Mouse (Mus musculus): Measurements from ENCODE around the gene Auts2.

Gene Auts2

DNA sequence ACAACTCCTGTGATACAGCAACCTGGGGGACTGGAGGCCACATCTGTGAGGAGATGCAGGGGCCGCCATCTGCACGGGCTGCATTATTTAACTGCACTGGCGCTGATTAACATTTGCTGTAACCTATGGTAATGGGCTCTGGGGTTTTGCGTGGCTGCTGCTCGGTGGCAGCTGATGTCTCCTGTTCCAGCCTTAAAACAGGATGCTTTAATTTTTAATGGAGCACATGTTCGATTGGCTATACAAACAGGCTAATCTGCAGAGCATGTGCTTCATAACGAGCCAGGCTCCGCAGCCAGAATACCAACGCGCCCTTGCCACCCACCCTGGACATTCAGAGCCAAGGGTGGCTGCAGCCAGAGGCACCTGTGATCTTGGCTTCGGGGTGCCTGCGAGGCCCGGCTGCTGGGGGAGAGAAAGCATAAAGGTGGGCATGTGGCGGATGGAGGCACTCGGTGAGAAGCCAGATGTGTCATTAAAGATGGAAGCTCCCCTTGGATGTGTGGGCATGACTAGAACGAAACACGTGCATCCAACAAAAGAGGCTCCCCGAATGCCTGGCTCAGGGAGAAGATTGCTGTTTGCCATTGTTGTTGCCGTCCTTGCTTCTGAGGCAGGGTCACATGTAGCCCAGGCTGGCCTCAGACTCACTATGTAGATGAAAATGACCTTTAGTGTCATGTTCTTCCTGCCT, 884.2 kb downstream of the Auts2 start:
- no peak for DNase-seq (ENCODE audit: low spot score)

DNA sequence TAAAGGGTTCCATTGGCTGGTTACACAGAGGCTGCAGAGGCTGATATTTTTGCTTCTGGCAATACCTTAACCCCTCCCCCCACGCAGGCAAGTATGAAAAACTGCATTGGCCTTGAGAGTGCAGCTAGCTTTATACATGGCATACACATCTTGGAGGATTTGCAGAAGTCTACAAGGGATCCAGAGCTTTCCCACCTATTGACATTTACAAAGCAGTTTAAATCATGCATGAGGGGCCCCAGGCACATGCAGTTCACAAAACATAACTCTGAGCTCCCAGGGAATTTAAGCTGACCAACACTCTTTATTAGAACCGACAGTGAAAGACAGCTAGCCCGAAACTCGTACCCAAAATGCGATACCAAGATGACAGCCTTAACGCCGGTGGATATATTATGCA, 888.9 kb downstream of the Auts2 start:
- DNase-seq (ENCODE audit: low spot score), result no peak

DNA sequence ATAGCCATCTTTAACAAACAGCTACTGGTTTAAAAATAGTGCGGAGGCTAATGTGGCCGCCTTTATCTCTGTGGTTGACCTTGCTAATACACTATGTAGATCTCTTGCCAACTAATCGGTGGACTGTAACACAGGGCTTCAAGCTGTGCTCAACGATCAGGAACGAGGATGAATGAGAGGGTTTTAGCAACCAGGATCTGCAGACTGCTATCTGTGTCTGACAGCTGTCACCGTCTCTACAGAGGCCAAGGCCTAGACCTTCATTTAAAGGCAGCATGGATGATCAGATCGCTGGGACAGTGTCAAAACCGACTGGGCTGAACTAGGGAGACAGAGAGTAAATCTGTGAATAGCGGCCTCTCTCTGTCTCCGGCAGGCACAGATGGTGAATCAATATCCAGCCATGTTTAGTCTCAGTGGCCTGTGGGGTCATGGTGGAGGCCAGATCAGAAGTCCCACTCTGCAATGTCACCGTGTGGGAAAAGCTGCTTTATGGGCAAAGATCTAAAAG, 892.7 kb downstream of the Auts2 start:
- DNase-seq (ENCODE audit: low spot score), result no peak

DNA sequence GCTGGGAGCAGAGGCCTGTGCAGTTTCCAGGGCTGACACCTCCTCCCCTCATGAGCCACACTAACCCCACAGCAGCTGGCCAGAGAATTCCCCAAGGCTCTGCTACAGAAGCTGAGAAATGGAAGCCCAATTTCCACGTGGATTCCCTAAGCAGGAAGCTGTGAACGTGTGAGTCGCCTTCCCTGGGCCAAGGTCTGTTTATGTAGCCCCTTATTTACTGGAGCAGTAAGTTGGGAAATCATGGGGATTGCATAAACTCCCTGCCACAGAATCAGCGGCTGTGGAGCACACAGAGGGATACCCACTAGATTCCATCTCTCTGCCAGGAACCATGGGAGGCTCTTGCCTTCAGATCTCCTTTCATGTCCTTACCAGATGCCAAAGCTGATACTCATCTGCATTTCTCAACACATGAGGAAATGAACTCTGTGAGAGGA, 895.4 kb downstream of the Auts2 start:
- no peak for DNase-seq (ENCODE audit: low spot score)

DNA sequence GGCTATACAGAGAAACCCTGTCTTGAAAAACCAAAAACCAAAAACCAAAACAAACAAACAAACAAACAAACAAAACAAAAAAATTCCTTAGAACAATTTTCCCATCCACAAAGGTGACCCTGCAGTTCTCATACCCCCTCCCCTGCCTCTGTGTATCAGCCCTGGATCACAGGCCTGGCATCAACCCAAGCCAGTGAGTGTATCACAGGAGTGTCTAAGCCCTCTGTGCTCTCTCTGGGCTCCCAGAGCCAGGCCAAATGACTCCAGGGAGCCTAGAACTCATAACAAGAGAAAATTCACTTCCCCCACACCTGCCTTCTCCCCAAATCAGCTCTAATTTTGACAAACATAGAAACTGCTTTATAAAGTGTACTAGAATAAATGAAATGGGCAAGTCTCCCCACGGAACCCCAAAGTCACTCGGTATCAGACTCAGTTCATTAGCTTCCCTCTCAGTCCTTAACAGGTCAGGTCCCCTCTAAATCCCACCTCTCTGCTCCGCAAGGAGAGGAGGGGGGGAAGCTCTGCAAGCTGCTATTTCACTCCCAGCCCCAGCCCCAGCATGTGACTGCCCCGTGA, 896.0 kb downstream of the Auts2 start:
- no peak for DNase-seq (ENCODE audit: low spot score)

DNA sequence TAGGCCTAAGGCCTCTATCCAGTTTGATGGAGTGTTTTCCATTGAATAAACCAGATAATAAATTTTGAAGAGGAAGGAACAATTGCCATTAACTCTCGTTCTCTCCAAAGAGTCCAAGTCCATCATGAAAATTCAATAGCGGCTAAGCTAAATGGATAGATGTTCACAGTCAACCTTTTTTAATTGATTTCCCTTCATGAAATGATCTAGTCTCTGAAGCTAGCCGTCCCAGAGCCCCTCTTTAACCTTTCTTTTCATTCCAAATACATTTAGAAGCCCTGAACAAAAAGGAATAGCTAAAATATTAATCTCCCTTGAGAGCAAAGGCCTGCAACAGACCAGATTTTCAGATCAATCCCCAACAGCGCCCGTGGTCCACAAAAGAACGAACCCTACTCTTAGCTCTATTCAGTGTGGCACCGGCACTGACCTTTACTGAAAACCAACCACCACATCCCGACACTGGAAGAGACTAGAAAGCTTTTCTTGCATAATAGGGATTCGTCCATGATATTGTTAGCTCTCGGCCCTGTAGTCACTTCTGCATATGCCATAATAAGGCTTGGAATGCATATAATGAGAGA, 896.9 kb downstream of the Auts2 start:
- no peak for DNase-seq (ENCODE audit: low spot score)

DNA sequence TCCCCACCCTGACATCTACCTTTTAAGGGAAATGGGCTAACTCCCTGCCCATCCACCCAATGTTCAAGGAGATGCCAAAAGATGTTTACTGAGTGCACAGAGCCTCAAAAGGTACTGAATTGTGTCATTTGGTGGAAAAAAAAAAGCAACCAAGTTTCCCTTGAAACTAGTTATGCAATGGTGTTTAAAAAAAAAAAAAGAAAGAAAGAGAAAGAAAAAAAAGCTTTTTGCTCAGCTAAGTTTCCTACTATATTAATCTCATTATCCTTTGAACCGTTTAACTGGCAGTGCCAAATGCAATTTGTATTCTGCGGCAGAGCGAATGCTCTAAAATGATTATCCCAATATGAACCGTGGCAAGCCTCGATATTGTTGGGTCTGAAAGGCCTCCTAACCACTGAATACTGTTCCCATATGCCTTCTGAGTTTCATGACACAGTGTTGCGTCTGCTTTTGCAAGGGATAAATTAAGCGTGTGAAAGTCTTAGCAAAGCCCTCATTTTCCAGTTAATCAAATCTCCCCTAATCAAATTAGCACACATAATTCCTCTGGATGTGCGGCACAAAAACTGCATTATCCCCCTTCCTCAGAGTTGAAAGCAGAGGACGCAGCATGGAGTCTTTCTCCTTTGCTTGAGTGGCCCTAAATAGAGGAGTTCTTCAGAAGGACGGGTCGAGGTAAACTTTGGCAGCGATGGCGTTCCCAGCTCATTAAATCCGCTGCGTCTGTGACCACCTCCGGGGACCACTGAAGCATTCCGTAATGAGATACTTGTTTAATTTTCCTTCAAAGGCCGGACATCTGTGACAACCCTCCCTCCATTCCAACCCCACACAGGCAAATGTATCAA, 897.6 kb downstream of the Auts2 start:
- no peak for DNase-seq (ENCODE audit: low spot score)

DNA sequence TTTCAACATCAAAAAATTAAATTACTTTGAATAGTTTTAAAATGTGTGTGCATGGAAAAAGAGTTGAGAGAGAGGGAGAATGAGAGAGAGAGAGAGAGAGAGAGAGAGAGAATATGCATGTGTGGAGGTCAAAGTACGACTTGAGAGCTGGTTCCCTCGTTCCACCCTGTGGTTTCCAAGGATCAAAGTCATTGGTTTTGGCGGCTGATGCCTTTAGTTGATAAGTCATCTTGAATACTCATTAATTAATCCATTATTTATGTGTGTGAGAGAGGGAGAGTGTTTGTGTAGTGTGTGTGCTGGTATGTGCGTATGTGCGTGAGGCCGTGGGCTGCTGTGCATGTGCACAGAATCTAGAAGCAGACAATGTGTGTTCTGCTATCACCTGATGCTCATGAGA, 898.8 kb downstream of the Auts2 start:
- DNase-seq (ENCODE audit: low spot score), result no peak

DNA sequence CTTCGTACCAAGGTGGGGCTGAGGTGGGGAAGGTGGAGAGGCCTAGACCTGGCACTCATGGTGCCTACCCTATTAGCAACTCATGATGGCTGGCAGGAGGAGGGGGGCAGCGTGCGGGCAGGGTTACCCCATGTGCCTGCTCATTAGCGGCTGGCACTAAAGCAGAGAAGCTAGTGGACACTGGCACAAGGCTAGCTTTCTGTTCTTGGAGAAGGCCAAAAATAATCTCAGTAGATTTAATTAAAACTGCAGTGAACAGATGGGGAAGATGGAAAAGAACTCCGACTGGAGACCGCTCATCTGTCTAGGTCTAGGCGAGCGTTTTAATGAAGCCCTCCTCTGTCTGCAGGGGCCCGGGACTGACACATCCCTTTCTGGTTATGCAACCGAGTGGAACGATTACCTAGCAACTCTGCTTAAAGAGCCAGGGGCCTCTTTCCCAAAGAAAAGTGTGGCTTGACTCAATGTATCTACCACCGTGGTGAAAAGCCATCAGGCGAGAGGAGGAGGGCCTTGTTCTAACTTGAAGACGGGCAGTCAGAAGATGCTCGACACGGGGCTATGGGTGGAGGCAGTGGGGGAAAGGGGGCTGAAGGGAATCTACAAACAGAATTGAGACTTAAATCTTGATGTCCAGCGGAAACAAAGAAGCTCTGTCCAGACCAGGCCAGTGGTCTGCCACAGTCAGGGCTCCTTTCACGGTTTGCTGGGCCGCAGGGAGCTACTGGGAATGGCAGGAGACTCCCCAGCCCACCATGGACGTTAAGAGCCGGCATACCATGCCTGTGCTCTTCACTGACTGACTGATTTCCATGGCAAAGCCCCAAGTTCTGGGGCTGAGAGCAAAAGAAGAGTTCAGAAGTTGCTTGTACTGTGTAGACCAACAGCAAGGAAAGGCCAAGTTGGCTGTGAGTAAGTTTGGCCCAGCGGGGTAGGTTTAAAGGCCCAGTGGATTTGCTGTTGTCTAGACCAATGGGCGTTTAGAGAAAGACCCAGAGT, 899.7 kb downstream of the Auts2 start:
- DNase-seq (ENCODE audit: low spot score), result no peak

DNA sequence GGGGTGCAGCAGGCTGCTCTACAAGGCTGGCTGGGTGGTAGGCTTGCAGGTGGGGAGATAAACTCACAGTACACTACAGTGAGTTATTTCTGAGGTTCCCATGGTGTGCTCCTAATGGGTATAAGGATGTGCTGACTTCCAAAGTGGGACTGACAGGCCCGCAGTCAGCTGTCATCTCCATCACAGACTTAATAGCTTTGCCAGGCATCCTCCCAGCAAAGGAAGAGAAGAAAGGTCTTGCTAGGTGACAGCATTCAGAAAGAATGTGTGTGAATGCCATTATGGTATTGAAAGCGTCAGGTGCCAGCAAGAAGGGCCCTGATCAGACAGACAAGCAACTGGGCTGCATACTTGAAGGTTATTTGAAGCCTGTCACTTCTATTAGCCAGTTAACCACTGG, 900.4 kb downstream of the Auts2 start:
- no peak for DNase-seq (ENCODE audit: low spot score)

DNA sequence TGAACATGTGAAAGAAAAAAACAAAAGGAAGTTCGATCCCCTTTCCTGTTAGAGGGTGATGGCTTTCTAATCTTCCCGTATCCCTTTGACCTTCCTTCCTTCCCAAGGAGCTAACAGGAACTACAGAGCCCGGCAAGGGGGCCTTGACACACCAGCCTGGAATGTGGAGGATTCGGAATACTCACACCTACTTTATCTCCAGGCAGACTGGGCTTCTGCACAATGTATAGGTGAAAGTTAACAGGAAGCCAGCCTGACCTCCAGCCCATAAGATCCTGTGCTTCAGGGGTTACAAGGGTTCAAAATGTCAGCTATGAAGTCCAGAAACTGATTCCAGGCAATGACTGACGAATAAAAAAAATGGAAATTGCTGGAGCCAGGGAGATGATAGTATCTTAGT, 906.7 kb downstream of the Auts2 start:
- DNase-seq (ENCODE audit: low spot score), result no peak

DNA sequence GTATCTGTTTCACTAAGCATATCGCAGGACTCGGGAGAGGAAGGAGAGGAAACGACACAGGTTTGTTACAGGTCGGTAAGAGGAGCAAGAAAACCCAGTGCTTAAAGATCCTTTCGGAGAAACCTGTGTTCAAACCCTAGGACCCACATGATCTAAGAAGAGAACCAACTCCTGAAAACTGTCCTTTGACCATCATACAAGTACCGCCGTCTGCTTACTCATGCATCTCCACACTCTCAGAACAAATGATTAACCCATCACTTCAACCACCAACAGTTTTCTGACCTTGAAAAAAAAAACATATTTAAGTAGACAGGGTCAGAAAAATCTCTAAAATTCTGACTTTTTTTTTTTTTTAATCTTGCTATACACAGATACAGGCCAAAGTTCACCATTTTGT, 908.4 kb downstream of the Auts2 start:
- no peak for DNase-seq (ENCODE audit: low spot score)

DNA sequence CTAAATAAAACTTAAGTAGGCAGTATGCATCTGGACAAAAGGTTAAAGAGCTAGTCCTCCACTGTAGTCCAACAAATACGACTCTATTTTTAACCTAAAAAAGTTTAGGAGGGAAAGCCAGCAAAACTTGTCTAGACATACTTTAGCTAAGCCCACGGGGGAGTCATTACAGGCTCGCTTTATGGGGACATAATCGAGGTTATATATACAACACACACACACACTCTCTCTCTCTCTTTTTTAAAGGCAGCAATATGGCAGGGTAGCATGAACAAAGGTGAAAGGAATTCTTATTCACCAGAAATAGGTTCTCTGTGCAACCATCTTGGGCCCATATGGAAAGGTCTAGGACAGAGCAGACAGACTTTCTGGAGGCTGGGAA, 911.2 kb downstream of the Auts2 start:
- no peak for DNase-seq (ENCODE audit: low spot score)

DNA sequence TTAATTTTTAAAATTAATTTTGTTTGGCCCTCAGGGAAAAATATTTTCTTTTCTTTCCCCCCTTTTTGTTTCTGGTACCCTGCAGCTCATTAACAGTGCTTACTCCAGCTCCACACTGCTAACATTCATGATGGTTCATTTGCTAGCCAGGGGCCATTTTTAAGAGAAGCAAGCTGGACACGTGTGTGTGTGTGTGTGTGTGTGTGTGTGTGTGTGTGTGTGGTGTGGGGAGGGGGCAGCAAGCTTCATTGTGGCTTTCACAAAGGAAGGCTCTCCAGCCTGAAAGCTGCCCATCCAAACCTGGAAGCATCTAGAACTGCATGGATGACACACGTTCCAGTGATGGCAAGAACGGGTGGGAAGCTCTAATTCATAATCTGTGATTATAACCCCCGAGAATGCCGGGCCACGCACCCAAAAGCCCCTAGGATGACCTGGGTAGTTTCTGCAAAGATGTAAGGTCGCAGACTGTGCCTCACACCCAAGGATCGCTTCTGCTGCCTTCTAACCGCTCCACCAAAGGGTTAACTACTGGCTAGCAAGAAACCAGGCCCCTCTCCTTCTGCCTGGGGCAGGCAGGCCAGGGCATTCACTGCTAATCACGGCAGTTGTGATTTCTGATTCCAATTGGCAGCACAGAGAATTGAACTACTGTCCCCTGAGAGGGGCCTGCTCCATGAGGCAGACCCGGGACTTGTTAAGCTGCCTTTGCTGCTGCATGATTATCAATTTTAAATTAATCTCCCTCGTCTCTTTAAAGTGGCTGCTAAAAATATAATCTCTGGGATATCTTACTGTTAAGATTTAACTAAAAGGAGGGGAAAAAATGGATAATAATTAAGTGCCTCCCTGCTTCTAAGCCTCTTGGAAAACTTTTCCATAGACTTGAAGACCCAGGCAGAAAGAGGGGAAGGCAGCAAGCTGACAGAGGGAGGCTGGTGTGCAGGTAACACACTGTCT, 911.8 kb downstream of the Auts2 start:
- no peak for DNase-seq (ENCODE audit: low spot score)

DNA sequence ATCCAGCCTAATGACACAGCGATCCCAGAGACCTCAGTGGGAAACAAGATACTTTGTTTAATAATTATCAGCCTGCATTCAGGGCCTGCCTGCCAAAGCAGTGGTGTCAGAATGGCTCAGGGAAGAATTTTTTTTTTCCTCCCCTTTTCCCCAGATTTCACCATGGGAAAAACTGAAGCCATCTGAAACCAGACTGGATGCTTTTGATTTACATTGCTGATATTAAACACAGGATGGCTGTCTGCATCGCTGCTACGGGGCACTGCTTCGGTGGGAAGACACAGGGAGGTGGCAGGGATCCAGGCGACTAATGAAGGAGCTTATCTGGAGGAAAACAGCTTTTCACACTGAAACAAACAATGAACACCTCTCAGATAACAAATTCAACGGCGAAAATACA, 912.6 kb downstream of the Auts2 start:
- DNase-seq (ENCODE audit: low spot score), result no peak

DNA sequence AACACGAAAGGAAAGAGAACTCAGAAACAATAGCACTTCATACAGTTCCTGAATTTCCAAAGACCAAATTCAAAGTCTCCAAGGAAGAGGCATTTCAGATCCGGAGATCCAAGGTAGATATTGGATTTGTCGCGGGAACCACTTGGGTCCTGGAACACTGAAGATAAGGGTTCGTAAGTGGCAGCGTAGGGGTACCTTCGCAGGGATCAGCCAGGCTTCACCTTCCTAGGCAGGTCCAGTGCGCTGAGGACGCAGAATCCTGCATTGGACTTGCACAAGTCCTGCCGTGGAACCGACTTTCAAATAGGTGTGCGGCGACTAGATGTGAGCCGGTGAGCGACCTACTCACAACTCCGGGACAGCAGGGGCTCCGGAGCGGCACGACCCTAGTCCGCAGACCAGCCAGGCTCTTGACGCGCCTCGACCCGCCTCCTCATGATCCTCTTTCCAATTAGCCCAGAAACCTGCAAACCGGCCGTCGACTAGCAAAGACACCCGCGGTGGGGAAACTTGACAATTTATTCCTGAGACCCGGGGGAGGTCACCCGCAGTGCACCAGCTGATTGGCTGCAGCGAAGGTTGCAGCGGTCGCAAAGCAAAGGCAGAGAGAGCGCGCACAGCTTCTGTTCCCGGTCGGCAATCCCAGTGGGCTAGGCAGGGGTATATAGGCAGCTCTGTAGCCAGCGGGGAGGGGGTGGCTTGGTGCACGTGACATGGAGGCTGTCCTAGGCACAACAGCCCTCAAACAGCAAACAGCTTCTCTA, 926.8 kb downstream of the Auts2 start:
- DNase-seq (ENCODE audit: low spot score), result peak; percentile 14

DNA sequence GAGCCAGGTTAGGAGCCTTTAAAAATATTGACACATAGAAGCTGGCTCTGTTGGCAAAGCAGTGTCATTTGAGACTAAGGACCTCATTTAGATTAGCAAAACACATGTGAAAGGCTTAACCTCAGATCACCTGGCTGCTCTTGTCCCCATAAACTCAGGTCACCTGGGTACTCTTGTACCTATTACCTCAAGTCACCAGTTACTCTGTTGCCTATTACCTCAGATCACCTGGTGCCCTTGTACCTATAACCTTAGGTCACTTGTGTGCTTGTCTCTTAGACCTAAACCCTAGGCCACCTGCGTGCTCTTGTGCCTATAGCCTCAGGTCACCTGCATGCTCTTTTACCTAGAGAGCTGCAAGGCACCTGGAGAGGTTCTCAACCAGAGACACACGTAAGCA, 928.9 kb downstream of the Auts2 start:
- no peak for DNase-seq (ENCODE audit: low spot score)

DNA sequence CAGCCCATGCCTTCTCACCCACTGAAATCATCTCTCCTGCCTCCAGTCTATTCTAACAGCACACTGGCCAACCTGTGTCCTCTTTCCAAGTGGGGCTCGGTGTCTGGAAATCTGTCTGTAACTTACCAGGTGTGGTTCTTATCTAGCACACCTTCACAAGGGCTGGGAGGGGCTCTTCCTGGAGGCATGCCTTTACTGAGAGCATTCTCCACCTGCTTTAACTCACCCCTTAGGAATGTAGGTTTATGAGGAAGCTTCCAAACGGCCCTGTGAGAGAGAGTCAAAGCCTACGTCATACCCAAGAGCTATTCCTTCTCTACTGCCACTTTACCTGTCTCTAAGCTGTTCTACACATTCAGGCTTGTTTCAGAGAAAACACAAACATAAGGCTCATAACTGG, 929.8 kb downstream of the Auts2 start:
- no peak for DNase-seq (ENCODE audit: low spot score)

DNA sequence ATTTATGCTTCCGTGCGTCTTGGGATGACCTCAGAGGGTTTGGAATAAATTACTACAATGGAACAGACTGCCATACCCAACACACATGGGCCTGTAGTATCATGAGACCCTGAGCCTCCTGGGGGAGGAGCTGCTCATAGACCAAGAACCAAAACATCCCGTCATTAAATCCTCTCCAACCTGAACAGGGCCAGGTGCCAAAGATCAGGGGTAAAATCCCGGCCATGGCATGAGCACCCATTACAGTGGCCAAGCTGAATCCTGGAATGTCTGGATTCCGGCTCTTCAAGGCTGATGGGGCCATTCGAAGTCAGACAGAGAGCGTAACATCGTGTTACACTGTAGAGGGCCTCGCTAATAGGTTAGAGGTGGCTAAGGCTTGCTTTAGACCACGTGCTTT, 932.4 kb downstream of the Auts2 start:
- no peak for DNase-seq (ENCODE audit: low spot score)

DNA sequence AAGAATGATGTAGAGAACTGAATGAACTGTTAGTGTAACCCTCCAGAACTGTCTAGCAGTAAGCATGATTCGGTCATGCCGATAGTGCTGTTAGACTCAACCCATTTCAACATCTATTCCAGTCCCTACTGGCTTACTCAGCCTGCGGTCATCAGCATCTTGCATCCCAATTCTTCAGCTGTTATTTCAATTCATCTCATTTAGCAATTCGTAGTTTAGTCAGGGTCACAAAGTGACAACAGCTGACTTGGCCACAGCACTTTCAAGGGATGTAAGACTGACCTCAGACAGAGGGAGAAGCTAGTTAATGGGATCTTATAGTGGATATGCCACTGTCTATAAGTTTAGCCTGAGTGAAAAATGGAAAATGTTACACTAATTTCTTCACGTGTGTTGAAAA, 936.4 kb downstream of the Auts2 start:
- no peak for DNase-seq (ENCODE audit: low spot score)

Data from testis, postnatal 14 days (tissue).